Mouse (Mus musculus) layer of hippocampus, adult 2 months (tissue): ENCODE measurements around the gene Kcnj12. TPM values are rescaled to one million over a fixed set of nuclear protein-coding genes. Genes with fewer than 3 reads are reported as not detected.

ENCODE experiments used
- DNase-seq, 2 experiments: peaks; one replicate each; pipeline ENCODE4 v3.0.0; 2022; ENCODE audit warnings: low spot score in 2 of 2
- H3K27ac ChIP-seq: fragments of 200-600 bp; 2 replicates; pipeline ENCODE4 v1.8.1; 2022
- H3K4me3 ChIP-seq: fragments of 200-600 bp; 2 replicates; pipeline ENCODE4 v1.8.1; 2022; ENCODE audit warnings: mild to moderate bottlenecking
- CTCF ChIP-seq: fragments of 200-600 bp; conservative IDR thresholded peaks from 2 replicates; pipeline ENCODE4 v1.8.1; 2022; ENCODE audit warnings: antibody characterized with exemption, mild to moderate bottlenecking, moderate library complexity
- total RNA-seq, 2 experiments: library from RNA; stranded (reverse); gene quantifications; 2 replicates each; pipeline ENCODE4 v1.2.3; 2021

Kcnj12 gene
- total RNA-seq, 2 experiments from 2014 or later = 5.2 to 7.4 TPM

DNA sequence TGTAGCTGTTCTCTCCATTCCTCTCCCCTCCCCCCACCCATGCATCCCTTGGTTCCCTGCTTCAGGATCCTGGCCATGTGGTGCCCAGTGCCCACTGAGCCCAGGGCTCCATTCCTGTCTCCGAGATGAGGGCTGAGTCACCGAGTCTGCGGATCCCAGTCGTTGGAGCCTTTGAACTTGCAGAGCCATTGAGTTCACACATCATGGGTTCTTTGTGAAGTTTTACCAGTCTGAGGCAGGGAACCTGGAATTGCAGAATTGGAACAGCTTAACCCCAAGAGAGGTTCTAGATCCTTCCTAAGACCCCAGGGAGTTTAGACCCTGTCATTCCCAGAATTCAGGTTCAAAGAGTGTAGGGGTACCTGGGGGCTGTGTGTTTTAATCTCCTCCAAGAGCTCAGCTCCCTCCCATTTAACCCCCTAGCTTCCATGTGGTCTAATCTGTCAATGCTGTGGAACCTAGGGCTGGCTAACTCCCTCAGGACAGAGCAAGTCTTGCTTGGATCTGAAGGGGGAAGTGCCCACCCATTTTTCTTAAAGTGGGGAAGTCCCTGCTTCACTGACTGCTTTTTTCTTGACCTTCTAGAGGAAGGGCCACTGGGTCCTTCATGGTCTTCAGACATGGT, 6.9 kb downstream of the Kcnj12 start:
- TF ChIP-seq CTCF = no peak

DNA sequence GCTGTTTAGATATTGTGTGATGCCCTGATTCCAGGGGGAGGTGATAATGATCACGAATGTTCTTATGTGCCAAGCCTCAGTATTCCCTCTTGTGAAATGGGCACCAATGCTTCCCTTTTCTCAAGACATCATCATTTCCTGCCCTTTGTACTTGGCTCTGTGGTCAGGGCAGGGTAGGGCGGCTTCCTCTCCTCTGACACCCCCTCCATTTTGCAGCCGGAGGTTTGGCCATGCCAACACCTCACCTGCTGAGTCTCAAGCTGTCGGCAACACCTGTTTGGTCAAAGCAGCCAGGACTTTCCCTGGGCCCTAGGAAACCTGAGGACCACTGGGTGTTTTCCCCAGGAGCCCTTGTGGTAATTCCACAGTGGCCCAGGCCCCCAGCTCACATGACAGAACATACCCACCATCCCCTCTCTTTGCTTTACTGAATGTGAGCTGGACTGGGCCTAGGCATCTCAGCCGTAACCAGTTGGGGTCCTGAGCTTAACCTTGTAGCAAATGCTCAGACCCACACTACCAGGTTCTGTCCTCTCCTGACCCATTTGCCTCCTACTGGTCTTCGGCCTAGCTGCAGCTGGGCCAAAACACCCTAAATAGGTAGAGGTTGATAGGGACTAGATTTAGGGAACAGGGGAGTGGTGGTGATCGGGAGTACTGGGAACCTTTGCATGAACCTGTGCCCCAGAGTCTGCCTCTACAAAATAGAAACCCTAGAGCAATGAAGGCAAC, 7.7 kb downstream of the Kcnj12 start:
- no peak for TF ChIP-seq CTCF
- no peak overlapping the region for H3K4me3 ChIP-seq
- DNase-seq = no peak
- no peak overlapping the region for H3K27ac ChIP-seq

More for the DNA sequence above, 6.9 kb downstream of the Kcnj12 start:
- H3K27ac ChIP-seq = no peak overlapping the region
- no peak for DNase-seq
- H3K4me3 ChIP-seq = no peak overlapping the region

DNA sequence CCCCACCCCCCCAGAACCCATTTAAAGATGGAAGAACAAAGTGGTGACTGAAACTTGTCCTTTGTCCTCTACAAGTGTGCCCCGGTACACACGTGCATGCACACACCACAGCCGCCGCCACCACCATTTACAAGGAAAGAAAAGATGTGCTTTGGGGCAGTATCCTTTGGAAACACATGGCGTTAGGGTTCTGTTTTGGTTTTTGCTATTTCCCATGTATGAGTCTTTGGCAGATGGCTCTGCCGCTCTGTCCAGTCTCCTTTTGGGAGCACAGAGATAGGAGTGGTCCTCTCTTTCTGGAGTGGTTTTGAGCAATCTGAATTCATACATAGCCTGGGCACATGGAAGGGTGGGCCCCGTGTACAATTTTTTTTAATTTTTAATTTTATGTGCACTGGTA, 8.8 kb downstream of the Kcnj12 start:
- no peak overlapping the region for H3K4me3 ChIP-seq
- TF ChIP-seq CTCF = no peak
- no peak overlapping the region for H3K27ac ChIP-seq
- DNase-seq = no peak

DNA sequence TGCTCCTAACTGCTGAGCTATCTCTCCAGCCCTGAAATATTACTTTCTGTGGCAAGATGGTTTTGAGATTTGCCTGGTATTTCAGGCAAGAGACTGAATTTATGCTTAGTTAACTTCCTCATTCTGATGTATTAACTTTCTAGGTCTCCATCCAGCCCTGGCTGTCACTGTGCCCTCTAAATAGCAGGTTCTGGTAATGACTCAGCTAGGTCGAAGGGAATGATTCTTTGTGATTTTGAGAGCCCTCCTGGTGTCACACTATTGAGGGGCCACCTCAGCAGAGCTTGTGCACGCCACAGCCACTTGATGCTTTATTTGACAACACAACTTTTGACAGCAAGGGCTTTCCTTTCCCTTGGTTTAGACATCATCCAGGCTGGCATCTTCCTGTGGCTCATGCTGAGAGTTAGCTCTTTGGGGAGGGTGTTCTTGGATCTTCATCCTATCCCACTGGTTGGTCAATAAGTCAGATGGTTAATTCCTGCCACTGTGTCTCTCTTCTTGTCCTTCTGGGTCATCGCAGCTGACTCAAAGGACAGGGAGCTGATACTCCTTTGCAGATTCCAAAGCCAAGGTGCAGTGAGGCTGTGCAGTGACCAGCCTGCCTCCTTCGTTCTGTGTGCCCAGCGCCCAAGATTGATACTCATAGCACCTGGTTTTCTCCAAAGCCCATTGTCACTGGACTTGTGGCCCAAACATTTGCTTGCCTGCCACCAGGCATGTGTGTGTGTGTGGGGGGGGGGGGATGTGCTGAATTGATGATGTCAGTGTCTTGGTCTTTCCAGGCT, 9.5 kb downstream of the Kcnj12 start:
- no peak for TF ChIP-seq CTCF
- DNase-seq = no peak
- Histone ChIP-seq H3K27ac (no peak overlapping the region), H3K4me3 (no peak overlapping the region)

GRCm38 (mm10) chr11:61032481-61032880, 10.1 kb downstream of the Kcnj12 start:
- Histone ChIP-seq H3K27ac (no peak overlapping the region), H3K4me3 (no peak overlapping the region)
- TF ChIP-seq CTCF = no peak
- DNase-seq = no peak

DNA sequence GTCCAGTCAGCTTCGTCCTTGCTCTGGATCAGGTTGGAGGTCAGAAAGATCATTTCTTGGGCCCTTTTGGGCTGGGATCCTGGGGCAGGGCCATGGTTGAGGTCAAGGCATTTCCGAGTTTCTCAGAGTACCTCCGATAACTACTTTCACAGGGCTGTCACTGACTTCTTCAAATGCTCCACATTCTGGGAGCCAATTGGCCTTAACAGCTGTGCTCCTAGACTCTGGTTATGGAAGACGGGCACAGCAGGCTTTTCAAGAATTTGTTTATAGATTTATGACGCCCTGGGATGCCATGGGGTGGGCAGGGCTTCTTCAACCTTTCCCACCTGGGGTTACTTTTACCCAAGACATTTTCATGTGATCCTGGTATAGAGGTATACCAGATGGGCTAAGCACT, 10.8 kb downstream of the Kcnj12 start:
- no peak for TF ChIP-seq CTCF
- H3K4me3 ChIP-seq = no peak overlapping the region
- no peak for DNase-seq
- no peak overlapping the region for H3K27ac ChIP-seq

GRCm38 (mm10) chr11:61036639-61037038, 14.3 kb downstream of the Kcnj12 start:
- no peak for TF ChIP-seq CTCF
- Histone ChIP-seq H3K4me3 (no peak overlapping the region), H3K27ac (no peak overlapping the region)
- no peak for DNase-seq

GRCm38 (mm10) chr11:61038277-61038782, 16.0 kb downstream of the Kcnj12 start:
- Histone ChIP-seq H3K27ac (no peak overlapping the region), H3K4me3 (no peak overlapping the region)
- DNase-seq = no peak
- TF ChIP-seq CTCF = no peak

DNA sequence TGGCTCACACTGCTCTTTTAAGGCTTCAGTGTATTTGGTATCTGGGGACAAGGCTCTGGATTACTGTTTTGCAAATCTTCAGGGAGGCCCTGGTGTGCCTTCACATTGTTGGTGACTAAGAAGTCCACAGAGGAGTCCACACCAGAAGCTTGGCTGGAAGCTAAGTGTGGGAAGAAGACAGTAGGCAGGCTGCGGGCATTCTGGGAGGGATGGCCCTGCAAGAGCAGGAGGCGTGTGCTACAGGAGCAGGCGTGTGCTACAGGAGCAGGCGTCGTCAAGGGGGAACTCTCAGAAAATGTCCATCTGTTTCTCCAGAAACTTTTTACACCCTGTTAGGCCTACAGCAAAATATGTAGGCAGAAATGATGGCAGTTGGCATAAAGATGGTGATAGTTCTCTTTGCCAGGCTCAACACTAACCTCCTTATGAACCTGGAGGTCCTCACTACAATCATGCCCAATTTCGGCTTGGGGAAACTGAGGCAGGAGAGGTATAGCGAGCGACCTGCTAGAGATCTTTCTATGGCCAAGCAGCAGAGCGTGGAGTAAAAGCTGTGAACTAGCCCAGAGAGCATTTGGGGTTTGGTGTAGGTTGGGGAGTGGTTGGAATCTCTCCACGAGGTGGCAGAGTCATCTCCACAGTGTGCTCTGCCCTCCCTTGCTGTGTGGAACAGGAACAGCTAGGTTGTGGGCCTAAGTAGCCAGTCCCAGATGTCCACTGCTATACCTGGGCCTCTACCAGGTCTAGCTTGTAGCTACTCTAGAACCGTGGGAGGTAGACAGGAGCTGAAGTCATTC, 18.7 kb downstream of the Kcnj12 start:
- Histone ChIP-seq H3K4me3 (no peak overlapping the region), H3K27ac (no peak overlapping the region)
- DNase-seq = peak in 1 of 2 experiments; percentile 39
- TF ChIP-seq CTCF = peak; percentile 58

GRCm38 (mm10) chr11:61042593-61042992, 20.2 kb downstream of the Kcnj12 start:
- DNase-seq = no peak
- no peak overlapping the region for H3K4me3 ChIP-seq
- no peak for TF ChIP-seq CTCF
- H3K27ac ChIP-seq = no peak overlapping the region

- Histone ChIP-seq H3K4me3 (no peak overlapping the region), H3K27ac (no peak overlapping the region)
- peak; percentile 76 for TF ChIP-seq CTCF
- DNase-seq = no peak
Measured at GRCm38 (mm10) chr11:61043055-61043992, 21.0 kb downstream of the Kcnj12 start.
